Mouse (Mus musculus) c-Kit-positive CD71-negative TER-119-negative erythroid progenitor cells, embryonic 14.5 days (primary cell): ENCODE measurements around the gene Erf.

Experiments
- DNase-seq: peaks from one replicate; pipeline ENCODE4 v3.0.0-alpha.2; 2013; ENCODE audit warnings: low read depth

The Erf gene

GRCm38 (mm10) chr7:25279861-25280791, 29.6 kb upstream of the Erf start:
- DNase-seq, result no peak

GRCm38 (mm10) chr7:25279076-25279860, 28.7 kb upstream of the Erf start:
- no peak for DNase-seq

GRCm38 (mm10) chr7:25278341-25279075, 27.9 kb upstream of the Erf start:
- peak; percentile 85 for DNase-seq

GRCm38 (mm10) chr7:25277998-25278340, 27.4 kb upstream of the Erf start:
- DNase-seq, result no peak

GRCm38 (mm10) chr7:25277405-25277804, 26.8 kb upstream of the Erf start:
- no peak for DNase-seq

GRCm38 (mm10) chr7:25275555-25276298, 25.2 kb upstream of the Erf start:
- DNase-seq, result no peak

GRCm38 (mm10) chr7:25274996-25275395, 24.4 kb upstream of the Erf start:
- no peak for DNase-seq

GRCm38 (mm10) chr7:25274571-25274970, 24.0 kb upstream of the Erf start:
- no peak for DNase-seq

- DNase-seq, result no peak
Observed at GRCm38 (mm10) chr7:25273259-25274241, 23.0 kb upstream of the Erf start.

- no peak for DNase-seq
Observed at GRCm38 (mm10) chr7:25272445-25273258, 22.1 kb upstream of the Erf start.

- DNase-seq, result no peak
Observed at GRCm38 (mm10) chr7:25271651-25272444, 21.3 kb upstream of the Erf start.

- DNase-seq, result no peak
Observed at GRCm38 (mm10) chr7:25270652-25271633, 20.4 kb upstream of the Erf start.

- DNase-seq, result no peak
Observed at GRCm38 (mm10) chr7:25269545-25270271, 19.1 kb upstream of the Erf start.

GRCm38 (mm10) chr7:25269029-25269428, 18.5 kb upstream of the Erf start:
- no peak for DNase-seq

GRCm38 (mm10) chr7:25268588-25268987, 18.0 kb upstream of the Erf start:
- no peak for DNase-seq

GRCm38 (mm10) chr7:25267751-25268463, 17.3 kb upstream of the Erf start:
- DNase-seq, result peak; percentile 99
